Mouse (Mus musculus) lung, postnatal 36 days (tissue): ENCODE measurements around the gene Adcyap1r1.
A peak's percentile ranks its signal among the peaks of the same experiment; 100 is the strongest.

Experiments
- DNase-seq: peaks from one replicate; pipeline ENCODE4 v3.0.0; 2022; ENCODE audit warnings: mixed read lengths

Adcyap1r1 gene

DNA sequence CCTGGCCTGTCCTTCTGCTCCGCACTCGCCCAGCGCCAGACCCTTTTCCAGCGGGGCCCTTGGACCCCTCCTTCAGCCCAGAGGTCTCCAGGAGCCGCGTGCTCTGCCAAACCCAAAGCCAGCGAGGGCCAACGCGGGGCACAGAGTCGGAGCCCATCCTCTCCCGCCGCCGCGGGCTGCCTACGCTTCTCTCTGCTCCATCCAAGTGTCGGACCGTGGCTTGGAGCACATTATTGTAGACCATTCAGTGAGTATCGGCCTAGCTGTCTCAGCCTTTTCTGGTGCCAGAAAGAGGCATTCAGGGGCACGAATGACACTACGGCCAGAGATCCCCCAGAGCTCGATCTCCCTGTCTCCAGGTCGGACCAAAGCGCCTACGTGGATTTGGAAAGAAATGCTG lies 603 bp downstream of the Adcyap1r1 start:
- no peak for DNase-seq

DNA sequence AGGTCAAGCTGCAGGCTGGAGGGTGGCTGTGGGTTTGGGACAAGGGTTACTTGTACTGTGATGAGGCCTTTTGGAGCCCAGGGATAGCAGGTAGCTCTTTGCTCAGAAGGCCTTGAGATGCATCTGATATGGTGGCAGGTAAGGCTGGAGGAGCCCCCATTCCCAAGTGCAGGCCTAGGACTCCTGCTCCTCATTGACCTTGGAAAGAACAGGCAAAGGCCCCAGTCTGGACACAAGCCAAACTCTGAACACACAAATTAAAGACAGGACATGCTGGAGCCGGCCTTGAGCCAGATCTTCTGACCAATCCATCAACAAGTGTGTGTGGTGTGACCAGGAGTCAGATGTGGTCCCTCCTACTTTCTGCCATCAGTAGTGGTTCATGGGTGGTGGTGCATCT lies 1.8 kb downstream of the Adcyap1r1 start:
- DNase-seq: no peak

DNA sequence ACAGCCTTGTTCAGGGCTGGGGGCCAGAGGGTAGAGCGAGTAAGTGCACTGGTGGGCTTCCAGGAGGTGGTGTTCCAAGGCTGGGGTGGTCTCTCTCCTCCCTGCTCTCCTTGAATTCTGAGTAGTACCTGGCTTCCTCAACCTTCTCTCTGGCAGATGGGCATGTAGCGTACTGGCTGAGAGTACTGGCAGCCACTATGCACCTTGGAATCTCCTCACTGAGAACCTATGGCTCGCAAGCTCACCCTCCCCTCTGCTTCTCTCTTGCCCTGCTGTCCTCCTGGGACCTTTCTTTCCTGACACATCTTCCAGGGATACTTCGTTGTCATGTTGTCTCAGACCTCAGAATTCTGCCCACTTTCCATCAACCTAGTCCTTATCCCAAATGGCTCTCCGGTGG lies 3.9 kb downstream of the Adcyap1r1 start:
- DNase-seq: no peak

DNA sequence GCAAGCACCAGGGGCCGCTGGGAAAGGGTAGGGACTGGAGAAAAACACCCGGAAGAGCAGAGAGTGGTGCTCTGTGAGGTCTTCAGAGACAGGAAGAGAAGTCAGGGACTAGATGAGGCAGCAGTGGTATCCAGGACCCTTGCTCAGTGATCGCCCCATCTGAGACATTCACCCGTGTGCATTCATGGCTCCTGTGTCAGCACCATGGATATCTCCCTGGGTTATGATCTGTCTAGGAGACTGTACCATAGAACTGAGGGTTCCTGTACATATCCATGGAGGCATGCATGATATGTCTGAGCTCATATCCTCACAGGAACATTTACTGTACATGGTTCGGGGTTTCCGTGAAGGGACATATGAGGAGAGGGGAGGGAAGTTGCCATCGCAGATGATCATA lies 5.9 kb downstream of the Adcyap1r1 start:
- DNase-seq: no peak

DNA sequence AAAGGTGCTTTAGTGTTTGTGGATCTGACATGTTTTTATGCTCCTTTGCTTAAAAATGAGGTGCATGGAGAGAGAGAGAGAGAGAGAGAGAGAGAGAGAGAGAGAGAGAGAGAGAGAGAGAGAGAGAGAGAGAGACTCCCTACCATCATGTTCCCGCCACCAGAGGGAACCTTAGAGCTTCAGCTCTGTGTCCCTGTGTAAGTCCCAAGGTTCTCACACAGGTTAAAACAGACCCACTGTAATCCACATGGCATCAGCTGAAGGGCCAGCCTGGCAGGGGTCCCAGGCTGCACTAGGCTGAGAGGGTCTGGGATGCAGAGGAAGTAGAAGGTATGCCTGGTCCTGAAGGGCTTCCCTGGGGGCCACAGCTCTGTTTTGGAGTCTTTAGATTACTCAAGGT lies 6.4 kb downstream of the Adcyap1r1 start:
- DNase-seq: no peak

DNA sequence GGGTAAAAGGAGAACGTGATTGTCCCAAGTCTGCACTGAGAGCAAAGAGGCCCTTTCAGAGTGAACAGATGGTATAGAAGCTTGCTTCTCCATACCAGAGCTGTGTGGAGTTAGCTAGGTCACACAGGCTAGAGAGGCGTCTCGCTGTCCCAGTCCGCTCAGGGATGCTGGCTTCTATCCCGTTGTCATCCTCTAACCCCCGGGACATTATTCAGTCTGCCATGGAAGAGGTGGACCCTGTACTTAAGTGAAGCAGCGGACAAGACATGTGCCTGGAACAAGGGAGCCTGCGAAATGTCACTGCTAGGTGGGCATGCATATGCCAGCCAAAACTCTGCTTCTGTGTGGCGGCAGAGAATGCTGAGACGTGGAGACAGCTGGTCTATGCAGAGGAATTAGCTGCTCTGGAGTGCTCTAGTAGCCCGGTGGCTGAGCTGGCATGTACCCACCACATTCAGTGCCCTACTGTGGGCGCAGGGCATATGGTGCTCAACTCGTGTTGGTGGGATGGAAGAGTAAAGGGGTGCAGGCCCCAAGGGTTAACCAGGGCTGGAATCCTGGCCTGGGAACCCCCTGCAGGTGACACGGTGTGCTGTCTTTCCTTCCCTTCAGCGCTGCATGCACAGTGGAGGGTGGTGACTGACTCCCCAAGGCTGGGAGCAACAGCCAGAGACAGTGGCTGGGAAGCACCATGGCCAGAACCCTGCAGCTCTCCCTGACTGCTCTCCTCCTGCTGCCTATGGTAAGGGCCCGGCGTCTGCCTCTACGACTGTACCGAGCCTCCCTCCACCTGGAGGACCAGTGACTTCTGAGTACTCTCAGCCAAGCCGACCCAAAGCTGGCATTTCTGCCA lies 8.0 kb downstream of the Adcyap1r1 start:
- no peak for DNase-seq

DNA sequence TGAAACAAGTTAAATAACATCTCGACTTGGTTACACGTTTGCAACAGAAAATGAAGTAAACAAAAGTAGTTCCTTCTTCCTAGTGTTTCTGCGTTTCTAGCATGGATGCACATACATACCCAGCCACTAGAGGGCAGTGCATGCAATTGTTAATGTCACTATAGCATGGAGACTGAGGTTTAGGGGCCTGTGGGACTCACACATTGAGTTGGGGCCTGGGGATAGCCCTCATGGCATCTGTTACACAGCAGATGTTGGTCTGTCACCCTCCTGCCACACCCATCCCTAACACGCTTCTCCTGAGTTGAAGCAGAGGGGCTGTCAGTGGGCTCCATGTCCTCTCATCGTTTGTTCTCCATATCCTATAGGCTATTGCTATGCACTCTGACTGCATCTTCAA lies 9.4 kb downstream of the Adcyap1r1 start:
- peak; percentile 56 for DNase-seq

DNA sequence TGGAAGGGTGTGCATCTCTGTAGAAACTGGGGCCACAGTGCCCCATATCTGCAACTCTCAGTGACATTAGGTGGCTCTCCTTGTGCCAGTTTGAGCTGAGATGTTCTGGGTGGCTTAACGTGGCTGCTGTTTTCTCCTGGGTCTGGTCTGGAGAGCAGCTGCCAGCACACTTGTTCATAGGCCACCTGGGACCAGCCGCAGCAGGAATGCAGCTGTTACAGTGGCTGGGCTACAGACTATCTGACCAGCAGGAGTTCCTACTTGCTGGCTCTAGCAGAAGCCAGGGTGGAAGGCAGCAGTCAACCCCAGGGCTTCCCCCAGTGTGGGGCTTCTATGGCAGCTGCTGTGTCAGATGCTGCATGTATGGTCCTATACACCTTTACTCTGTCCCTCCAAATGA lies 9.9 kb downstream of the Adcyap1r1 start:
- no peak for DNase-seq

DNA sequence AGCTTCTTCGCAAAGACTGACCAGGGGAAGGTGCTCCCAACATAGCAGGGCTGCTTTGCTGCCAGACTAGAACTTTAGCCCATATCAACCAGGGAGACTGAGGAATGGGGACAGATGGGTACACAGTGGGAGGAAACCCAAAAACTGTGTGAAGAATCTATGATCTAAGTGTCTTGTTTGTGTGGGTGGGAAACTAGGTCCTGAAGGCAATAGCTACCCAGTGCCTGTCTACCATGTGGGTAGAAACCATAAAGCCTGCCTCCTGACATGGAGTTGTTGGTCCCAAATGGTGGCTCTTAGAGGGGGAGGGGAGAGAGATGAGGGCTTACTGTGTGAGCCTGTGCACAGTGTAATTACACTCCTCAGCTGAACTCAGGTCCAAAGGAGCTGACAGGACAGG lies 10.6 kb downstream of the Adcyap1r1 start:
- DNase-seq: no peak

DNA sequence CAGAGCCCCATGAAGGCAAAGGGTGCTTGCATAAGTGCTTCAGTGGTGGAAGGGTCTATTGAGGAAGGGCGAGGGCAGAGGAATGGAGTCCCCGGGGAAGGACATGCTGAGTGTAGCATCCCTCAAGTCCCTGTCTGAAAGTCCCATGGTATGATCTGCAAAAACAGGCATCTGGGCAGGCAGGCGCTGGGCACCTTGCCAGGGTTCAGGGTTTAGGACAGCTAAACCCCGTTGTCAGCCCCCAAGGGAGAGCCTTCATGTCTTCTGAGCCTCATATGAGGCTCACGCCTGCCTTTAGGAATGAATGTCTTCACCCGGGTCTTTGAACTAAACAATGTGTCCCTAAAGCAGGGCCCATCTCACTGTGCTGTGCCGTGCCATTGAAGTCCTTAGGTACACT lies 12.2 kb downstream of the Adcyap1r1 start:
- DNase-seq: peak; percentile 19

DNA sequence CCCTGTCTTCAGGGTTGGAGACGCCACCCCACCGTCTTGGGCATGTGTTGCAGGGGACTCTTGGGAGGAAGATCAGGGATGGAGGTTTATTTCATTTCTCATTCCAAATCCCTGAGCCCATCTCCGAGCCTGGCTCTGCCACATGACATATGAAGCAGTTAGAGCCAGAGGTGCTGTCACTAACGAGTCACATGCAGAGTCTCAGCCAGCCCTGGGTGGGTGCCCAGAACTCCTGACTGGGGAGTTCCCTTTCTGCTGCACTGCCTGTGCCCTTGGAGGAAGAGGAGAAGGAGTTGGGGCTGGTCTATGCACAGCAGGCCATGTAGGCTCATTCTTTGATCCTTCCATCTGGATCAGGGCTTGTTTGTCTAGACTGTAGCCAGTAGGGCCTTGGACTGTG lies 13.5 kb downstream of the Adcyap1r1 start:
- no peak for DNase-seq

DNA sequence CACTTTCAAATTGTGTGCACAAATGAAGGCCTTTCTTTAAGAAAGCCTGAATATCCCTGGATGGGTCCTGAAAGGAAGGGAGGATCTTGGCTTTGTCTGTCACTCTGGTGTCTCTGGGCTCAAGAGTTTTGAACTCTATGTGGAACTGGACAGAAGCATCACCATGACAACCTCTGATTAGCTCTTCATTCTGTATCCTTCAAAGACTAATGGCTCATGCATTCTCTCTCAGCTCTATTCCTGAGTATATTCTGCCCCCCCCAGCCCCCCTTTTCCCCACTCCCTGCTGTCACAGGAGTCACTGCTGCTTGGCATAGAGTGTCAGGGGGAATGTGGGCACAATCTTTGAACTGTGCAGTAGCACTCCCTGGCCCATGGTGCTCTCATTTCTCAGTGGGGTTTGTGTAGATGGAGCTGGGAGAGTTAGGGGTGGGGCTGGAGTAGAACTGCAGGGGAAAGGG lies 14.6 kb downstream of the Adcyap1r1 start:
- DNase-seq: no peak

DNA sequence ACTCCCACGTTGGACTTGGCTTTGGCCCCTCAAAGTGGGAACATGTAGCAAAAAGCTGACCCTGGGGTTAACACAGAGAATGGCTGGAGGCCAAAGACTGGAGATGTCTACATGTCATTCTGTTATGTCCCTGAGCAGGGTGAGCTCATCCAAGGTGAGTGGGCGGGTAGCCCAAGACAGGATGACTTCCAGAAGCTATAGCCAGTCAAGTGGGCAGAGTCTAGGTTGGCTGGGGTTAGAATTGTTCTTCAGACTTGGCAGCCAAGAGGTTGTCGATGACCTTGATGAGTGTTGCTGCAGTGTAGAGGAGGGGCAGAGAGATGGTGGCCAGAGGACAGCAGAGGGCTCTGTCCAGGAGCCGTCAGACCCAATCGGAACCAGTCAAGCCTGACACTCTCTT lies 18.9 kb downstream of the Adcyap1r1 start:
- DNase-seq: no peak

DNA sequence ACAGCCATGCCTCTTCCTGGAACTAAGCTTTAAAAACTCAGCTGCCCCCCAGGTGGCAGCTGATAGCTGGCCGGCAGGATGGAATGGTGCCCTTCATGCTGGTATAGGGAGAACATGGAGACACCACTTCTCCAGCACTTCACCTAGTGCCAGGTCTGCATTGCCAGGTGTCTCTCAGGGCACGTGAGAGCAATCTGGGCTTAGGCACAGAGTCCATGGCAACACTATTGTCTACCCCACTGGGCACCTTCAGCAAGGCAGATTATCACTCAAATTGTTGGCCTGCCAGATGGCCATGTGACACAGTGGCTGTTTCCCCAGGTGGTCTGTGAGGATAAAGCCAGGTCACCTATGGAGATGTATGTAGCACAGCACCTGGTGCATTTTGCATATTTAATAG lies 20.6 kb downstream of the Adcyap1r1 start:
- no peak for DNase-seq

DNA sequence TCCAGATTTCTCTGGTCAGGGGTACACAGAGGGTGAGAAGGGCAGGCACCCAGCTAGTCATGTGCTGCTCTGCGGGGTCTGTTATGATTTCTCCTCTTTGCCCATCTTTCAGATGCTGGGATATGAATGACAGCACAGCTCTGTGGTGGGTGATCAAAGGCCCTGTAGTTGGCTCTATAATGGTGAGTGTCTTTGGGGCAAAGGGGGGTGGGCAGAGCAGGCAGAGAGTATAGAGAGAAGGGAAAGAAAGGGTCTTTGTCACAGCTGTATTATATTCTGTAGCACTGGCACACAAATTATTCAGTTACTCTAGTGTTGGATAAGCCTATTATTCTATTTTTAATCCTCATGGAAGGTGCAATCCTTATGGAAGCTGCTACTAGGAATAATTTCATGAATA lies 29.2 kb downstream of the Adcyap1r1 start:
- no peak for DNase-seq

DNA sequence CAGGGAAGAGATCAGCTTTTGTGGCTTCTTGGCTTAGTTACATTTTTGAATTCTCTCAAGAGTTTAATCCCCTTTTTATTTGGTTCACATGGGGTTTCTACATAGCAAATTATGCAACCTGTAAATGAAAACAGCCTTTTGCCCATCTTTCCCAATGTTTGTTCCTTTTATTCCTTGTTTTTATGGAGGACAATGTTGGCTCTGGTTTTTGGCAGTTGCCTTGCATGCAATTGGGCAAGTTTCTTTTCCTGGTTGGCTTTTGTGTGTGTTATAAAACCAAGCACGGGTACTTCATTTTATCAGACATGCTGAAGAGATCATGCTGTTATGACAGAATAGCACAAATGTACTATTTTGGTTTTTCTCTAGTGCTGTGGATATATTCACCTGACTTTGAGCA lies 30.7 kb downstream of the Adcyap1r1 start:
- DNase-seq: peak; percentile 31

DNA sequence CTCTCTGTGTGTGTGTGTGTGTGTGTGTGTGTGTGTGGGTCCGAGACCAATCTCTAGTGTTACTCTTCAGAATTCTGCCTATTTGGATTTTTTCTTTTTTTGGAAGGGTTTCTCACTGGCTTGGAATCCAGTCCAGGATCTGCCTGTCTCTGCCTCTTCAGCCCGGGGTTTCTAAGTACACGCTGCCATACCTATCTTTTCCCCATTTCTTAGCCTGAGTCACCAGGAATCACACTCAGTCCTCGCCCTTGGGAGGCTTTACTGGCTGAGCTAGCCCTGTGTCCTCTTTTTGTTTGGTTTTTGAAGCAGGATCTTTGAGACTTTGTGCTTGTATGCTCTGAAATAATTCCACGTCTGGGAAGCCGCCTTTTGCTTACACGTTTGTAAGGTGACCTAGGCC lies 31.6 kb downstream of the Adcyap1r1 start:
- DNase-seq: no peak

DNA sequence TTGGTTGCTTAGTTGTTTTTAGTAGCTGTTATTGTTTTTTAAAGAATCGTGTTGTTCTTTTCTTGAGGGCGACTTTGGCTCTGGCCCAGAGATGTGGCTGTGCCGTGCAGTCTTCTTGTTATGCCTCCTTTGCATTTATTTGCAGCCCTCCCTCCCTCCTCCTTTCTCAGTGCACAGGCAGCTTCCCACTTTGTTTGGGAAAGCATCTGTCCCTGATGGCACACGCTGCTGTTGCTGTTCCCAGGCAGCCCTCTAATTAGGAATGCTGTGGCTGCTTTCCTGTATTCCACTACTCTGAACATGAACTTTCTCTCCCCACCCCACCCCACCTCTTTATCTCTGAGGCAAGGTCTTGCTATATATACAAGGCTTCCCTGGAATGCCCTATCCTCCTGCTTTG lies 32.4 kb downstream of the Adcyap1r1 start:
- DNase-seq: no peak

DNA sequence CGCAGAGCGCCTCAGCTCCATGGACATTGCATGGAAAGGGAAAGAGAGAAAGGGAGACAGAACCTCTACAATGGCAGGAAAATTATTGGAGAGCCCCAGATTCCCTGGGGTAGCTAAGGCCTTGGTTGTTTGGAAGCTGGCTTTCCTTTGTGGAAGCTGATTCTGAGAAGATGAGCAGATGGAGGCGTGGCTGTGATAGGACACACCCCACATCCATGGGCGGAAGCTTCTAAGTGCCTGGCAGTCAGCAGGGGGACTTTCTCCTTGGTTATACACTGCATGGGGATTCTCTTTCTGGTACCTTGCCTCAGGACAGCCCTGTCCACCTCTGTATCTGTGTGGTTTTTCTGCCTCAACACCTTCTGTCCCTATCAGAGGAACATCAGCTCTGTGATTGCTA lies 33.4 kb downstream of the Adcyap1r1 start:
- DNase-seq: no peak

DNA sequence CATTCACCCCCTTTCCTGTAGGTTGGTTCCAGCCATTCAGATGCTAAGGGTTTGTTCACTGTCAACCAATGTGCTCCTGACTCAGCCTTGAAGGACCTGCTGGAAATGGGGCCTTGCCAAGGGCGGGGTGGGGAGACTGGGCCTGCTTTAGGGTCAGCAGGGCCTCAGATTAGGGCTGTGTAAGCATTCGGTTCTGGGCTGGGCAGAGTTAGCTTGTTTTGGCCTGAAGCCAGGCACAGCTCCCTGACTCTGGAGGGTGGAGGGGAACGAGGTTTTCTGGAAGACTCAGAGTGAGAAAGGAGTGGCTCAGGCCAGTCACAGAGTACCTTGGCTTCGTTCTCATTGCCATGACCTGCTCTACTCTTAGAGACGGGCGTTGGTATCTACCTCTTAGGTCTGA lies 35.9 kb downstream of the Adcyap1r1 start:
- DNase-seq: peak; percentile 68

DNA sequence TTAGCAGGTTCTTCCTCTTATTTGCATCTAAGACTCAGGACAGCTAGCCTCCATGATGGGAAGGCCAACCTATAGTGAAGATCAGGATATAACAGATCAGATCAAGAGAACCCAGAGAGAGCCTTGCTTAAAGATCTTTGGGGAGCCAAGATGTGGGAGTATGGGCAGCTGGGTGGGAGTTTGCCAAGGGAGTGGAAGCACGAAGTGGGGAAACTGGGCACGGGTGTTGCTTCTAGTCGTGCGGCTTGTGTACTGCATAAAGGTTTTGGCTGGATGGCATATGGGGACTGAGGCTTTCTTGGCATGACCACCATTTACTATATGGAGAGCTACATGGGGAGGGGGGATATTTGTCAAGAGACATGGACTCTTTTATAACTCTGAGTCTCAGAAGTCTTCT lies 44.4 kb downstream of the Adcyap1r1 start:
- no peak for DNase-seq

DNA sequence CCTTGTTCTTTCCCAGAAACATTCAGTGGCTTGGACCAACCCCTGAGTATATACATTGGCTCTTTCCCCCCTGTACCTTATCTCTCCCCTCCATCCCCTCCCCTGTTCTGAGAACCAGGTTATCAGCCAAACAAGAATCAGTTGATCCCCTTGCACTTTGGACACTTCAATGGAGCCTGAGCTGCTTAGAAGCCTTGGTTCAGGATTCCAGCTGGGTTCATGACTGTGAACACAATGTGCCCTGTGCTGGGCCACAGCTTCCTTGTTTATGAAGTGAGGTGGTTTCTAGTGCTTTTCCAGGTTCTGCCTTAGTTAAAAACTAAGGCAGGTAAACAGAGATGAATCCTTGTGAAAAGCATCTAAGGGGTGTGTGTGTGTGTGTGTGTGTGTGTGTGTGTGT lies 47.0 kb downstream of the Adcyap1r1 start:
- no peak for DNase-seq

DNA sequence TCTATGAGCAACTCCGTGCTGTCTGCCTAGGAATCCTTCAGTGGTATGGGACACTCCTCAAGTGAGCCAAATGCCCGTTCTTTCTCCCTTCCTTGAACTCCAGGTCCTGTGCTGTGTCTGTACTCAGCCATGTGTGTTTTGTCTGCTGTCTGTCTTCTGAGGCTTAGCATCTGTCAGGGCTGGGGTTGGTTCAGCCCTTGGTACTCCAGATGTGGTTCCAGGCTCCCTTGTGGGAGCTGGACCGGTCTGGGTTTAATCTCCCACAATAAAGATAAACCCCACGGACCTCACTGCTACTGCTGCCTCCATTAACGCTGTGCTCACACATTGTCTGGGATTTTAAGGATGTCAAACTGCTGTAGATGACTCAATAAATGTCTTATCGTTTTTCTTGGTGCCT lies 49.3 kb downstream of the Adcyap1r1 start:
- peak; percentile 9 for DNase-seq

DNA sequence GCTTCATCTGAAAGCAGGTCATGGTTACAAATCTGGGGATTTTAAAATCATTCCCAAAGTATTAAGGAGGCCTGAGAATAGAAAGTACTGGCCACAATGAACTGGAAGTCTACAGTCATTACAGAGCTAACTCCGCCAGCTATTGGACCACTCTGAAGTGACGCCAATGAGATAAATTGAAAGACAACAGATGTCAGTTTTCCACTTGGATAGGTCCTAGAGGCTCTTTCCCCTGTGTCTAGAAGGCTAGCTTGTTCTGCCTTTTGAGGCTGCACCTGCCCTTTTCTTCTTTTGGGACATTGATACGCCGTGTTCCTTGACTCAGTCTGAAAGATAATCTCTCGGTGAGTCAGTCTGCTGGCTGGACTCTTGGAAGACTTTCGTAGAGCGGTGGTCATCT lies 50.5 kb downstream of the Adcyap1r1 start:
- DNase-seq: no peak

DNA sequence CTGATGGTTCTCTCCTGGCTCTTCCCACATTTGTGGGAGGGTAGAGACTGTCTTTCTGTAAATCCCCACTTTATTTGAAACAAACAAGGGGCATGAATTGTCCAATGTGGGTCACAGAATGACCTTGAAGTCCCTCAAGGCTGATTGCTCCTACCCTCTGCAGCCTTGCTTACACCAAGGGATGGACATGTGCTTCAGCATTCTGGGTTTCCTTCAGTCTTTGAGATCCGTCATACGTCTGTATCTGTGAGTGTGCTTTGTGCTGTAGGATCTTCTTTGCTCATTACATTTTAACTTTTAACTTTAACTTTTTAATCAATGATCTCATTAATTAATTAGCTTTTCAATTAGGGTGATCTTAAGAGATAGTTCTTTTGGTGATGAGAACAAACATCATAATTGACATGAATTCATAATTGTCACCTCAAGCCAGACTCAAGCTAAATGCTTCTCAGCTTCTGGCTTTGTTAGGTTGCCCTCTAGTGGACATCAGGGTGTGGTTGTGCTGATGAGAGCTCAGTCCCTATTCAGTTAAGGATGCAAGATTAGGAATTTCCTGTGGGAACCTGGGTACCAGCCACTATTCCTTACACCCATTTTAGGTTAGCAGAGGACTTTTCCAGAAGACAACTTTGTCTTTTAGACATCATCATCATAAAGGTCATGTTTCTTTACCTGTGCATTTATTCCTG lies 53.2 kb downstream of the Adcyap1r1 start:
- peak; percentile 80 for DNase-seq
